Mouse (Mus musculus): Measurements from ENCODE around the gene Sdccag8. TPM values are rescaled to one million over a fixed set of nuclear protein-coding genes. Genes with fewer than 3 reads are reported as not detected.

Sdccag8 gene
- total RNA-seq, 2 experiments from 2014 or later, result 11.2 to 12.7 TPM

DNA sequence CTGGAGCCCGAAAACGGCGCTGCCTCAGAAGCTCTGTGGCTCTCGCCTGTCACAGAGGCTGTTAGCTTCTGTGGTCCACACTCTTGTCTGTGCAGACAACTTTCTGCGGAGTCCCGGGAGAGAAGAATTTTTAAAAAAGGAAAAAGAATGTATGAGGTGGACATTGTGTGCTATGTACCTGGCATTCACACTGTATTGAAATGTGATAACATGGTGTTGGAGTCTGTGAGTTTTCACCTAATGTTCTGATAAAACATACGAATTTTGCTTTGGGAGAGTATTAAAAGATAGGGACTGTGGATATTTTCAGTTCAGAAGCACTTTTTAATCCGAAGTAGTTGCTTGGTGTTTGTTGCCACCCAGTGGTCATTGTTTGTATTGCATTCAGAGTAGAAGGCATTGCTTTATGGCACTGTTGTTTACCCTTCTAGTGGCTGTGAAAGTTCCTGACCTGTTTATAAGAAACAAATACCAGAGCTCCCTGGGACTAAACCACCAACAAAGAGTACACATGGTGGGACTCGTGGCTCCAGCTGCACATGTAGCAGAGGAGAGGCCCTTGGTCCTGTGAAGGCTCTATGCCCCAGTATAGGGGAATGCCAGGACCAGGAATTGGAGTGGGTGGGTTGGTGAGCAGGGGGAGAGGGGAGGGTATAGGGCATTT is 47.7 kb downstream of the Sdccag8 start:
- peak; percentile 57 to 80 for DNase-seq (ENCODE audit: extremely low spot score in 1 of 2, low spot score in 2 of 2)
- intact Hi-C loops (cut with DNase I), result loop anchor here (2.0 to 10.0 kb wide), 3 partner anchors 107 to 927 kb away; no protein-coding TSS in a partner anchor

DNA sequence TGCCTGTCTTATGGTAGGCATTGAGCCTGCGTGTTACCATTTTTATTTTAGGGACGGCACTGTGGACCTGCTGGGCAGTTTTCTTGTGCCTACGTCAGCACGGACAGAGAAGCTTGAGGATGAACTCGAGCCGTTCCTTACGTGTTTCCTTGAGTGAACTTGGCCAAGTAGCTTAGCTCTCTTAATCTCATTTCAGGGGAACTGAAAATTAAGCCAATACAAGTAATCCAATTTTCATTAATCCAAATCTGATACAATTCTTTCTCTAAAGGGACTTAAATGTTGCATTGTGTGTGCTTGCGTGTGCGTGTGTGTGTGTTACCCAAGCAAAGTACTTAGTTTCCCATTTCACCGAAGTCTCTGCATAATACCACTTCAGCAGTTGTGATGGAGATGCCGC is 56.0 kb downstream of the Sdccag8 start:
- intact Hi-C loops (cut with DNase I), result no loop called here
- no peak for DNase-seq (ENCODE audit: extremely low spot score in 1 of 2, low spot score in 2 of 2)

DNA sequence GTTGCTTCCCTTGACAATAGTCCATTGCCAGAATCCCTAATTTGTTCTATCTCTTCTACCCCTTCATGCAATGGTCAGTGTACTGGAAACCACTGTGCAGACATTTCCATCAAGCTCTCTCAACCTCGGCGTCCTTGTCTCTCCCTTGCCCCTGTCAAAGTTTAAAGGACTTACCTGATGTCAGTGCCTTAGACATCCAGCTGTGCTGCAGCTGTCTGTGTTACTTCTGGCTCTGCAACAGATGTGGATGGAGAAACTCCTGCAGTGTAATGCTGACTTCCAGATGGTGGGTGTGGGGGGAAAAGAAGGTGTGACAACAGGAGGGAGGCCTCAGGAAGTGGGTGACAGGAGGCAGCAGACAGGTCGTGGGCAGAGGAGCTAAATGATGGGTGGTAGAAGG is 57.5 kb downstream of the Sdccag8 start:
- DNase-seq (ENCODE audit: extremely low spot score in 1 of 2, low spot score in 2 of 2), result no peak
- intact Hi-C loops (cut with DNase I), result no loop called here

DNA sequence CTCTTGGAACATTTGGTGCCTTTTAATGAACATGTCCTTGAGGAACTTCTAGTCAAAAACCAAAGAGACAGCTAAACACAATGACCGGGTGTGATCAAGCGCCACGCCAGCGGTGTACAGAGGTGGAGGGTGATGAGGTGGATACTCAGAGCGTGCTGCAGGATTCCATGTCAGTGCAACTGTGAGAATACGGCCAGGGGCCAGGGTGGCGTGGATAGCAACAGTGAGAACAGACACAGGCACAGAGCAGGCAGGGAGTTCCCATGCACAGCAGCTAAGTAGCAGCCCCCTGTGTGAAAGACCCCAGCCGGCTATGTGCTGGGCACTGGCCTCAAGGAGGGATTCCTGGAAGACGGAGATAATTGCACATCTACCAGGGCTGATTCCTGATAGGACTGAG is 59.0 kb downstream of the Sdccag8 start:
- DNase-seq (ENCODE audit: extremely low spot score in 1 of 2, low spot score in 2 of 2), result no peak
- intact Hi-C loops (cut with DNase I), result no loop called here

DNA sequence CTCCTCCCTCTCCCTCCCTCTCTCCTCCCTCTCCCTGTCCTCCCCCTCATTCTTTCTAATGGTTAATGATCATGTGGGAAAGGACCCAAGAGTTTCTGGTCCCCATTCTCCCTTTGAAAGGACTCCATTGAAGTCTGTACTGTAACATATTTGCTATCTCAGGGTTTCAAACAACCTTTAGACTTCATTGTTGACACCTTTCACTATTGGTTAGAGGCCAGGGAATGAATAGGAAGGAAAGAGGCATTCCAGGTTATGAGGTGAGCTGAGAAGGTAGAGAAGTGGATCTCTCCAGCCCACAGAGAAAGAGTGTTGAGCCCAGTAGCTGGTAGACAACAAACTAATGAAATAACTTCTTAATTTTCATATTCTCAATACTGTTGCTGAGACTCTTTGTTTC is 59.7 kb downstream of the Sdccag8 start:
- no peak for DNase-seq (ENCODE audit: extremely low spot score in 1 of 2, low spot score in 2 of 2)
- intact Hi-C loops (cut with DNase I), result no loop called here

DNA sequence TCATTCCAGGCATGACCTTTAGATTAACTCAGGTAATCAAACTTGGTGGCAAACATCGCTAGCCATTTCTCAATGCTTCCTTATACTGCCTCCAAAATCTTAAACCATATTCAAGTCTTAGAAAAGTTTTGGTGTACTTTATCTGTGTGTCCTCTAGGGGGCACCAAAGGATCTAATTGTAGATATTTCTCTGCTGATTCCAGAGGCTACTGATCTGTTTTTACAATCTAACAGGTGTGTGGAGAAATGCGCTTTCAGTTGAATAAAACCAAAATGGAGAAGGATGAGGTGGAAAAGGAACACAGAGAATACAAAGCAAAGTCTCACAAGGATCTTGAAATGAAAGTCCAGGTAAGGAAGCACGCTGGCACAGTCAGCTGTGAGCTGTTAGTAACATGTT is 63.3 kb downstream of the Sdccag8 start:
- intact Hi-C loops (cut with DNase I), result loop anchor here (2.0 to 5.0 kb wide), 4 partner anchors 310 to 807 kb away; partner anchors contain the start of gene Zbtb18
- DNase-seq (ENCODE audit: extremely low spot score in 1 of 2, low spot score in 2 of 2), result peak in 1 of 2 experiments; percentile 75

DNA sequence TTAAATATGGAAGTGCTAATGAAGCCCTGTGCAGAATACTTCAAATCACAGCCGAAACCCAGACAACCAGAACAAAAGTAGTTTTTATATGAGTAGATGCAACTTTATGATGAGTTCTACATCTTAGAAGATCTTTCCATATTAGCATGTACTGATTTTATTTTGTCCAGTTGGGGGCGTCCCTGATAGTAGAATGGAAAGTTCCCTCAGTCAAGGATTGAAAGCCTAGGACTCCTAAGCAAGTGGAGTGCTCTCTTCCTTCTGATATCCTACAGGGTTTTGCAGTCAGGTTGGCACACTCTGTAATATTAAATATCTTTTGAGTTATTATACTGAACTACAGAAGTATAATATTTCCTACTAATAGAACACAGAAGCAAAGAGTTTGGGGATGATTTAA is 64.5 kb downstream of the Sdccag8 start:
- intact Hi-C loops (cut with DNase I), result loop anchor here (2.0 to 5.0 kb wide), 4 partner anchors 308 to 806 kb away; partner anchors contain the start of gene Zbtb18
- DNase-seq (ENCODE audit: extremely low spot score in 1 of 2, low spot score in 2 of 2), result peak in 1 of 2 experiments; percentile 72

DNA sequence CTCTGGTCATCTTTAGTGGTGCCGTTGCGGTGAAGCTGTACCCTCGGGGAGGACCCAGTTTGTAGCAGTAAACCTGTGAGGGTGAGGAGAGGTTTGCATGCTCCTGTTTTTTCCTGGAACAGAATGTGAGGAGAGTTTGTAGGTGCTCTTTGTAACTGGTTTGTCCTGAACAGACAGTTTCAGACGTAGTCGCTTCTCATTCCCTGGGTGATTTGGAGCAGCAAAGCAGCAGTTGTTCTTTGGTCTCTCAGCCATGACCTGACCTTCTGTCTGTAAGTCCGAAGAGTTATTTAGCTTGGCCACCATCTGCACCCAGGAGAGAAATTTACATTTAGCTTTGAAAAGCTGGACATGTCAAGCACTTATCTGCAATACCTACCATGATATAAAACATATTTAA is 65.2 kb downstream of the Sdccag8 start:
- no peak for DNase-seq (ENCODE audit: extremely low spot score in 1 of 2, low spot score in 2 of 2)
- intact Hi-C loops (cut with DNase I), result loop anchor here (2.0 to 10.0 kb wide), 6 partner anchors 115 to 805 kb away; partner anchors contain the start of genes Akt3 and Zbtb18

DNA sequence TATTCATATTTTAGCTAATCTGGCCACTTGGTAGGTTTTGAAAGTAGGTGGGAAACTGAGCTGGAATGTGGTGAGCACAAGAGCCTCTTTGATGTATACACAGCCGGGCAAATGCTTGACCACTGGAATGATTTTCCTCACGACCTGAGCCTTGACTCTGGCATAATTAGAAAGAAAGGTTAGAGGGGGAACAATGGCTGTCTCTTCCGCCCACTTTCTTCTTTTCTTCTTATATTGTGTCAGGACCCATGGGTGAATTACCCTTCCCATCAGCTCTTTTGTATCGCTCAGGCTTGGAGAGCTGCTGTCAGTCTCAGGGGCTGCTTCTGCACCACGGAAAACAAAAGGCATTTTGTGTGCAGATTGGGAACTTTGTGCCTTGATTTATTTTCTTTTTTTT is 65.6 kb downstream of the Sdccag8 start:
- intact Hi-C loops (cut with DNase I), result loop anchor here (5.0 to 10.0 kb wide), 2 partner anchors 115 to 377 kb away; partner anchors contain the start of gene Akt3
- no peak for DNase-seq (ENCODE audit: extremely low spot score in 1 of 2, low spot score in 2 of 2)

DNA sequence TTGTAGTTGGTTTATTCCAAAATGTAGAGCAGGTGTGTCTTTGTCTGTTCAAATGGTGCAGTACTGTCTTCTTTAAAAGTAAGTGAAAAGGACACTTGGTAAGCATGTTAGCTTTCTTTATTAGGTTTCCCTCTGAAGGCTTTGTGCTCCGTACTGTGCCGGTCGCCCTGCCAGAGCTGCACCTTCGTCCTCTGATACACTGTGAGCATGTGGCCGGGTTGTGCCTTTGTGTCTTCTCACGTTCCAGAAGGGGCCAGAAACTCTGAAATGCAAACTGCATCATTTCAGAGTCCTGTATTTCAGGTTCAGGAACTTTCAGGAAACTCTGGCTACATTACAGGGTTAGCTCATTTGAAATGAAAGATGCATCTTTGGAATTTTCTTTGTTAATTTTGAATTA is 66.5 kb downstream of the Sdccag8 start:
- intact Hi-C loops (cut with DNase I), result loop anchor here (5.0 to 10.0 kb wide), 2 partner anchors 114 to 376 kb away; partner anchors contain the start of gene Akt3
- DNase-seq (ENCODE audit: extremely low spot score in 1 of 2, low spot score in 2 of 2), result no peak

DNA sequence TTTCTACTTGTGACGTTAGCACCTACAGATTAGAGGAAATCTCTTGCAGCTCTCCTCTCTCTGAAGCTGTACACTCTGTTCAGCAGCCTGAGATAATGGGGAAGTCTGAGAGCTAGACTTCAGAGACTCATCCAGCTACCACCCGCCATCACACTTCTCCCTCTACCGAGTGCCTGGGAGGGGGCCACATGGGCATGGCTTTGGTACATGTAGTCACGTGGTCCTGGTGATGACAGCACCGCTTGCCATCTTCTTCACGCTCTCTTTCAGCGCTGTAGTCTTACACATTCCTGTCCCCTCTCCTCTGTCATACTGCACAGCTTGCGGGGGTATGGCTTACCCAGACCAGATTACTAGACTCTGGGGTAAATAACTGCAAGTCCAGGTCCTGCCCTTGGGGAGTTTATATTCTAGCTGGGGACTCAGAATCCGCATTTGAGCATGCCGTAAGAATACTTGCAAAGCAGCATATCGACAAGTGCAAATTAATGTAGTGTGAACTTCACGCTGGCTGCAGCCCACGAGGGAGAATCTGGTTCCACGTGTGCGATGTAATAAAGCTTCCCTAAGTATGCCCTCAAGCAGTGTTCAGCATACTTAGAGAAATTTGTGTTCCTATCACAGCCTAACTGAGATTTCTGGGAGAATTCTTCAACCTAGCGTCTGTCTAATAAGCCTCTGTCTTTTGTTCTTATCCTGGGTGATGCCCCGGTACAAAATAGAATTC is 70.9 kb downstream of the Sdccag8 start:
- intact Hi-C loops (cut with DNase I), result loop anchor here (10.0 kb wide), 1 partner anchor 109 kb away; no protein-coding TSS in a partner anchor
- peak in 1 of 2 experiments; percentile 33 for DNase-seq (ENCODE audit: extremely low spot score in 1 of 2, low spot score in 2 of 2)

DNA sequence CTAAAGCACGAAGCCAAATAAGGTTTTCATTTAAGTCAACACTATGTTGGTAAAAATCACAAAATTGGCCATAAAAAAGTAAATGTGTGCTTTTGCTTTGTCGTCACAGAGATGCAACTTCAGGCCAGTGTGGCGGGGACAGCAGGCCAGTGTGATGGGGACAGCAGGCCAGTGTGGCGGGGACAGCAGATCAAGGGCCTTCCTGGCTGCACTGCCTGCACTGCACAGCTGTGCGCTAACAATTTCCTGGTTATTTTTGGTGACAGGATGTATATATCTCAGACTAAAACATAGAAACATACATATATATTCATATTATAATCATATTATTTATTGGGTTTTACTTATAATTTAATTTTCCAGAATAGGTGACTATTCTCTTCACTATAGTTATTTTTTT is 71.5 kb downstream of the Sdccag8 start:
- DNase-seq (ENCODE audit: extremely low spot score in 1 of 2, low spot score in 2 of 2), result no peak
- intact Hi-C loops (cut with DNase I), result loop anchor here (10.0 kb wide), 1 partner anchor 109 kb away; no protein-coding TSS in a partner anchor

DNA sequence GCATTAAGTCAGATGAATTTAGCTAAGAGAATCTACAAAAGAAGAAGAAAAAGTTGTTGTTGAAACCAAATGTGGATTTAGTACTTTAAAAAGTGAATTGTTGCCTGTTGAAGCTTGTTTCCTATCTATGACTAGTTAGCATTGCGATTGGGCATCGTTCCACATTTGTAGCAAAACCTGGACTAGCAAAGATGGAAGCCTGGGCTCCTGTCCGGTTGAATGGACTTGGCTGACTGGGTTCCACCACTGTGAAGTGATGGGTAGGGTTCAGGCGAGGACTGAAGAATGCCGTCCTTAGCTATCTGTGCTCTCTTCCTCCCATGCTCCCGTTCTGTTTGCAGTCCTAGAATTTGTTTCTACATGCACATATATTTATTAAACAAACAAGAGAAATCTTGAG is 89.3 kb downstream of the Sdccag8 start:
- DNase-seq (ENCODE audit: extremely low spot score in 1 of 2, low spot score in 2 of 2), result no peak
- intact Hi-C loops (cut with DNase I), result no loop called here

DNA sequence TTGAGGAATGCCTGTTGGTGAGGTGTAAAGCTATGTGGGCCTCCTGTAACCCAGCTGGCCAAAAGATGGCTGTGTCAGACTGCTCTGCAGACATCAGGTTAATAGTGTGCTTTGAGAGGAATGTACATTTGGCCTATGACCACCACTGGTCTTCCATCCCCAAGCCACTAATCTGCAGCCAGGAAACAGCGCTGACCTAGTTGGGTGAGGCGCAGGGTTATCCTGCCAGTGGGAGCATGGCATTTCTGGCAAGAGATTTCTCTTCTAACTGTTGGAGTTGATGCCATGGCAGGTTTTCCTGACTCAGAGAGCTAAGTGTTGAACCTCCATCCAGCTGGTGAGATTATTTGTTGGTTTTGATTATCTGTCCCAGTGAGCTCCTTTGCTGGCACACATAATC is 101.5 kb downstream of the Sdccag8 start:
- intact Hi-C loops (cut with DNase I), result no loop called here
- no peak for DNase-seq (ENCODE audit: extremely low spot score in 1 of 2, low spot score in 2 of 2)

DNA sequence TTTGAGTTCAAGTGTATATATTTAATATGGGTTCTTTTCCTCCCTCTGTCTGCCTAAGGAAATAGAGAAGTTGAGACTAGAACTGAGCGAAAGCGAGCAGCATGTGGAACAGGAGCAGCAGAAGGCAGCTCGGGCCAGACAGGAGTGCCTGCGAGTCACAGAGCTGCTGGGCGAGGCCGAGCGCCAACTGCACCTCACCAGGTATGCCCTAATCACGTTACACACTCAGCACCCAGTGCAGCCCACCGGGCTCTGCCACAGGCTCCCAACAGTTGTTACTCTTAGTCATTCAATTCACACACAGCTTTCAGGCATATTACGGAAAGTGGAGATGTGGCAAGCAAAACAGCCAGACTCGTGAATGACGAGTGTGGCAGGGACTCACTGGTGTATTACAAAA is 105.0 kb downstream of the Sdccag8 start:
- DNase-seq (ENCODE audit: extremely low spot score in 1 of 2, low spot score in 2 of 2), result no peak

DNA sequence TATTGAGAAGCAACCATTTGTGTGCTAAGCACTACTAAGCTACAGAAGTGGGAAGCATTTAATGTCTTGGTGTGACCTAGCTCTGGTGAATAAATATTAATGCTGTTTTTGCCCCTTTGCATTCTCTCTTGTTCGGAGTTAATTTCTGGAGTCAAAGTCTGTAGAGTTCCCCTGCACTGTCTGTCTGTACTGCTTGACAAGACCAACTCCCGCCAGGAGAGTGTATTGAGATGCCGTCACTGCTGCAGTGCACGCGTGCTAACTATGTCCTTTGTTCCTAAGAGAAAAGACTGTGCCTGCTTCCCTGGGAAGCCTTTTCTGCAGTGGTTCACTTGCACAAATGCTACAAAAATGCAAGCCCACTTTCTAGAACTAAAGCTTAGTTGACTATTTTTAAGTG is 108.4 kb downstream of the Sdccag8 start:
- intact Hi-C loops (cut with DNase I), result no loop called here
- DNase-seq (ENCODE audit: extremely low spot score in 1 of 2, low spot score in 2 of 2), result no peak

More for the DNA sequence above, 105.0 kb downstream of the Sdccag8 start:
- intact Hi-C loops (cut with DNase I), result no loop called here

DNA sequence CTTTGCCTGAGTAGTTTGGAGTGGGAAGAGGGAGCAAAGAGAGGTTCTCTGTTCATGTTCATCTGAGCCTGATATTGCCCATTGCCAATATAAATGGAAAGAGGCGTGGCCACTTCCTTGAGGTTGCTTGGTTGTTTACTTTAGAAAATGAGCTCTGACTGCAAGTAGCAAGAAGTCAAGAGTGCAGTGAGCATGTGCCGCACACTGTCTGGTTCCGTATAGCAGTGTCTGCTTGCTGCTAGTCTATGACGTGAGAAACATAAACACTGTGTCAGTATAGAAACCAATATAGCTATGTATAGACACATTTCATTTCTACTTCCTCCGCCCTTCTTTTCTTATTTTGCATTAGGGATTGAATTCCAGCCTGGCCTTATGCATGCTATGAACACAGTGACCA is 111.5 kb downstream of the Sdccag8 start:
- intact Hi-C loops (cut with DNase I), result no loop called here
- DNase-seq (ENCODE audit: extremely low spot score in 1 of 2, low spot score in 2 of 2), result no peak

DNA sequence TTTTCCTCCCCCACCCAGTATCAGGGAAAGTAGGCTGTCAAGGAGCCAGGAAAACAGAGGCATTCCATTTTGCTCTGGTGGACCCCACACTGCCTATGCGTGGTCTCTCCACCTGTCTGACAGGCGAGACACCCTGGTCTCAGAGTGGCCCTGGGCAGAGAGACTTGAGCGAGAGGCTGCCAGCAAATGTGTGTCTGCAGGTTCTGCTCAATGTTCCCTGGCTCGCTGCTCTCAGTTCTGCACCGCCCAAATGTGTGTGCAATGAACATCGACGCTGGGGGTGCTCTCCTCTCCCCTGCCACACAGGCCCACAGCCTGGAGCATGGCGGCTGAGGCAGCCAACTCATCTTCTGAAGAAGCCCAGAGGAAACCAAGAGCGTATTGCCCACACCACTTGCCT is 112.9 kb downstream of the Sdccag8 start:
- peak in 1 of 2 experiments; percentile 47 for DNase-seq (ENCODE audit: extremely low spot score in 1 of 2, low spot score in 2 of 2)
- intact Hi-C loops (cut with DNase I), result no loop called here

DNA sequence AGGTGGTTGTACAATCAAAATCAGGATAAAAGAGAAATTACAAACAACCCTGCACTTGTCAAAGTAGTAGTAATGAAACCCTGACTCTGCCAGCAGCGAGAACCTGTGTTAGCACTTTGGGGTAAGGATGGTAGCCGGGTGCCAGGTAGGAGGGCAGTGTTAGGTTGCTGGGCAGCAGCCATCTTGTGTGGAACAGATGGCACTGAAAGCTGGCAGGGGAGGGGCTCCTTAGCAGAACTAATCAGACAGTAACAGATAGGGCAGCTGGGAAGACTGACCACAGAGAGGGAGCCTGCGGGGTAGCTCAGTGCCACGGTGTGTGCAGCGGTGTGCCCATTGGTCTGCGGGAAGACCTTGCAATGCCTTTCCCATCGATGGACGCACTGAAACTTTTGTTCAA is 115.2 kb downstream of the Sdccag8 start:
- intact Hi-C loops (cut with DNase I), result loop anchor here (5.0 kb wide), 1 partner anchor 518 kb away; no protein-coding TSS in a partner anchor

DNA sequence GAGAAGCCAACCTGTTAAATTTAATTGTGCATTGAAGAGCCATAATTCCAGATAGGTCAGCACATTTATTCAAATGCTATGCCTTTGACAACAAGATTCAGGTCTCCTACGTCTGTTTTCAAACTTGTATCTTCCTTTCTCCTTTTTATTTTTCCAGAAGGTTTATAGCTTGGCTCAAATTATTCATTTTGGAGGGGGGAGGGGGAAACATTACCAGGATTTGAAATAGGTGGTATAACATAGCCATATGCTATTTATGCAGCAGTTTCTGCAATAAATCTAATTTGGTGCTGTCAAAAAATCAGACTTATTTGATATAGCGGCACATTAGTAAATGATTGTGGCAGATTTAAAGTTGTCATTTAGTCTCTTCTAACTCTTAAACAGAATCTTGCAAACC is 116.1 kb downstream of the Sdccag8 start:
- intact Hi-C loops (cut with DNase I), result loop anchor here (5.0 kb wide), 1 partner anchor 517 kb away; no protein-coding TSS in a partner anchor
- no peak for DNase-seq (ENCODE audit: extremely low spot score in 1 of 2, low spot score in 2 of 2)

More for the DNA sequence above, 115.2 kb downstream of the Sdccag8 start:
- DNase-seq (ENCODE audit: extremely low spot score in 1 of 2, low spot score in 2 of 2), result no peak
